Mouse (Mus musculus) layer of hippocampus, postnatal 36 days (tissue): ENCODE measurements around the gene Serpinb9. TPM values are rescaled to one million over a fixed set of nuclear protein-coding genes. Genes with fewer than 3 reads are reported as not detected.
"Not testable (repeated sequence)": the region's sequence is repeated elsewhere in the genome, so short reads cannot be mapped to it uniquely, and the experiment has no call there.

Source experiments
- DNase-seq, 2 experiments: peaks; one replicate each; pipeline ENCODE4 v3.0.0; 2022
- total RNA-seq, 2 experiments: library from RNA; stranded (reverse); gene quantifications; 2 replicates each; pipeline ENCODE4 v1.2.3; 2021

Gene Serpinb9
- total RNA-seq: 1 to 10 TPM; 5.9 to 6.1 TPM

- DNase-seq: no peak
Measured at GRCm38 (mm10) chr13:33002950-33003349, at the start of gene Serpinb9. Serpinb9 (plus strand) TSS chr13:33003250.

DNA sequence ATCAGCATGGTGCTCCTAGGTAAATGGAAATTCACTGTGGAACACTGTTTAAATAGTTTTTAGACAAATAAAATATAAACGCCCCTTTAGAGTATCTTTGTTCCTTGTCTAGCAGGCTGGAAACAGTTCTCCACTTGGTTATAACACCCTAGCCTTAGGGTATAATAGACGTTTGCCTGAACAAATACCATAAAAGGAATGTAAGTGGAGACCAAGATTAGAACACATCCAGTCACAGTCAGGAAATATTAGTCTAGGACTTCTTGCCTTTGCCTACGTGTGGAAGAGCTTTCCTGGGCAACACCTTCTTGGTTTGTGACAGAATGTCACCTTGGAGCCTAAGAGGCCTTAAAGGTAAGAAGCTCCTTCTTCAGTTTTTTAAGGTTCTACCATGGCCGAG is 46.5 kb upstream of the Serpinb9 start:
- no peak for DNase-seq

- no peak for DNase-seq
Measured at GRCm38 (mm10) chr13:32957917-32958316, 45.1 kb upstream of the Serpinb9 start.

DNA sequence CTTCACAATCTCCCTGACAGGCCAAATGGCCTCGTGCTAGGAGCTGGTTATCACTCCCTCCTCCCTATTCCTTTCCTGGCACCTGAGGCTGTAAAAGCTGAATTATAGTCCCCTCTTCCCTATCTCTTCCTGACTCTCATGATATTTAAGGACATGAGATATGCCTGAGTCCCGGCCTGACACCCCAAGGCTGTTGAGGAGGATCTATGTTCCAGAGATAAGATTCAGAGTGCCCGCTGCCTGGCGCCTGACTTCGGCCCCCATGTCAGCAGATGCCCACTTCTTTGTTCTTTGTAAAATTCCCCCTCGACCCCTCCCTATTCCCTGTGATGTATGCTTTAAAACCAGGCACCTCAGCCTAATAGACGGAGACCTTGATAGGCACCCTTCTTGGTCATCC is 44.5 kb upstream of the Serpinb9 start:
- not testable (repeated sequence) for DNase-seq

DNA sequence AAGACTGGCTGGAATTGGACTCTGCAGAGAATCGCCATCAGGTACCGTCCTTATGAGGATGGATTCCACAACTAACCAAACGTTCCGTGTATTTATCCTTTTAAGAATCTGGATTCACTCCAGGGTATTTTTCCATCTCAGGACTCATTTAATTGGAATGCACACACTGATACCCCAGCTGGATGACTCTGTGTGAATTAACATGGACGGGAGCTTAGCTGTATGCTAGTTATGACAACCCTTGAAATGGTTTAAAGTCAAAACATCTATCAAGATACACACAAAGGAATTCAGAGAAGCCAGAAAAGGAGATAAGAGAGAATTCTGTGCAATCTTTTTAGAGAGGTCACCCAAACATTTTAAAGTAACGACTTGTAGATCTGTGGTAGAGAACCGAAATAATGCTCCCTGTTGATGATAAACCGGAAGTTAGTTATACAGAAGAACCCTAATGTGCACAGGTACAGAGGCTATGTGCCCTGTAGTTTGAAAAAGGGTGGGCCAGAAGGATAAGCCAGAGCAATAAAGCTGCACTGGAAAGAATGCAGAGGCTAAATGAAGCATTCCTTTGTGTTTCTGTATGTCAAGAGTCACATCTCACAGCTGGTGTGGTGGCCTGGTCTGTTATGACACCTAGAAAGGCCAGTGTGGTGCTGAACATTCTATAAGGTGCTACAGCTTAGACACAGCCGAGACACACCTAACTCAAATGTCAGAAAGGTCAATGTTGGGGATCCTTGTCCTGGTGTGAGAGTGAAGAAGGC is 38.9 kb upstream of the Serpinb9 start:
- DNase-seq: no peak

GRCm38 (mm10) chr13:32964989-32965811 is 37.9 kb upstream of the Serpinb9 start, which contains the start of gene Serpinb6b:
Serpinb6b (plus strand) TSS chr13:32965209.
- peak in 1 of 2 experiments; percentile 6 for DNase-seq

GRCm38 (mm10) chr13:32966116-32966515 is 36.9 kb upstream of the Serpinb9 start:
- no peak for DNase-seq

DNA sequence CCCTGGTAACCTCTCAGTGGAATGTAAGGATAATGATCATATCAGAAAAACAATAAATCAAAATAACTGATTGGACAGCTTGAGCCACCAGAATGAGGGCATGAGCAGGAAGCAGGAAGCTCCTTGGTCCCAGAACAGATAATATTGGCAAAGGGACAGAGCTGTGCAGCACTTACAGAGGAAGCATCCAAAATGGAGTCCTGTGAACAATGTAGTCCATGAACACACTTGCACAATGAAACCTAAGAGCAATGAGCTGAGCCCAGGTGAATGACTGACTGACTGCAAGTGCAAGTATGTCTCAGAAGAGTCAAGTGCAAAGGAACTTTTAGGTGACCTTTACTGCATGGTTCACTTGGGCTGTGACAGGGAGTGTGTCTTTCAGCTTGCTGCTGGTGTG is 35.8 kb upstream of the Serpinb9 start:
- no peak for DNase-seq

- DNase-seq: no peak
Measured at GRCm38 (mm10) chr13:32968353-32968984, 34.6 kb upstream of the Serpinb9 start.

GRCm38 (mm10) chr13:32968996-32969640 is 33.9 kb upstream of the Serpinb9 start:
- no peak for DNase-seq

DNA sequence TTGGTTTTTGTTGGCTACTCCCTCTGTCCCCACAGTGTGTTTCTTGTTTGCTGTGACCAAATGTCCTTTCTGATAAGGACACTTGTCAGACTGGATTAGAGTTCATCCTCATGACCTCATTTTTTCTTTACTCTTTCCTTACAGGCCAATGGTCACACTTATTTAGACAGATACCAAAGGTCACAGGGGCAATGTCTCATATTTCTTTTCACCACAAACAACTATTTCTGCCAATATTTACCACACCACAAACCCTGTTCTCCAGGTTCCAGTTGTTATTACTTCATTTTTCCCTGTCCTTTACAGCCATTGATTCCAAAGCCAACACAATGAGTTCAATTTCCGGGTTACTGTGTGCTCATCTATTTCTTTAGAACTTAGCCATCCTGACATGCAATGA is 33.4 kb upstream of the Serpinb9 start:
- DNase-seq: no peak

GRCm38 (mm10) chr13:32970776-32971175 is 32.3 kb upstream of the Serpinb9 start:
- DNase-seq: no peak

DNA sequence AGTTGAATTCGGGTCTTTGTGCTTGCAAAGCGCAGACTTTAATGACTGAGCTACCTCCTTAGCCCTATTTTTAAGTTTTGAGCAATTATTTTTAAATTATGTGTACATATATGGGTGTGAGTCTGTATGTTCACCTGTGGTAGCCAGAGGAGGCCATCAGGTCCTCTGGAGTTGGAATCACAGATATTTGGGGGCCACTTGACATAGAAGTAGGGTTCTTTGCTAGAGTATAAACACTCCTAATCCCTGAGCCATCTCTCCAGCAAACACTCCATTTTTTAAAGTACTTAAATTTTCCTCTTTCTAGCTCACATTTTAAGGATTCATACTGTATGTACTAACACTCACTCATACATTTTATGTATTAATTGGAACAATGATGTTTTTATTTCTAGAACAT is 28.8 kb upstream of the Serpinb9 start:
- DNase-seq: no peak

DNA sequence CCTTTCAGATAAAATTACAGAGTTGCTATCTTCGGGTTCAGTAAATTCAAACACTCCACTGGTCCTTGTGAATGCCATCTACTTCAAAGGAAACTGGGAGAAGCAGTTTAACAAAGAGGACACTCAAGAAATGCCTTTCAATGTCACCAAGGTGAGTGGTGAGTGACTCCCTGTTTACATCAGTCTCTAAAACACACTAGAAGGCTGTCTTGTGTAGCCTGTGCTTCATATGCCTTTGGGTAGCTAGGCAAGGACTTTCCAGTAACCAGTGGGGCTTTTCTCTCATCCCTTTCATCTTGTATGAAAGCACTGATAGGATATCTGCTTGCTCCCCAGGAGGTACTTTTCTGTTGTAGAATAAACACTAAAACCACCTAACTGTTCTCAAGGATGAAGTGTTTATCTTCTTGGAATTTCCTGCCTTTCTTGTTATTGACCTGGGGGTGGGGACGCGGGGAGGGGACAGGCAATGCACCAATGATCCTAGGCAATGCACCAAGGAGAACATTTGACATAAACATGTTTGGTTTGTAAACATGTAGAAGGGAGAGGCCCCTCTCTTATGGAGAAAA is 28.1 kb upstream of the Serpinb9 start:
- DNase-seq: no peak

DNA sequence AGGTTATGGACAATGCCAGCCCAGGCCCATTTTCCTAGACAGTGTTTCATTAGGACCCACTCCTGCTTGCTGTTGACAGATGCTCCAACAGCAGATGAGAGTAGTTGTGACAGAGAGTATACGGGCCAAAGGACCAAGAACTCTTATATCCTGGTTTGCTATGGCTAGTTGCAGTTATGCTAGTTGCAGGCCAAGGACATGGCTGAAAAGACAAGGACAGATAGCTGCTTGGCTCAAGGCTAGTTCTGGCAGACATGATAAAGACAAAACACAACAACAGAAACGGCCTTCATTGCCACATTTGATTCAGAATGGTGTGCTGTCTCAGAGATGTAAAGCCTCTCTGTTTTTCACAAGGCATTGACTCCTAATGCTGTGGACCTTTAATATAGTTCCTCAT is 27.3 kb upstream of the Serpinb9 start:
- no peak for DNase-seq

GRCm38 (mm10) chr13:32982556-32983042 is 20.5 kb upstream of the Serpinb9 start:
- no peak for DNase-seq

- DNase-seq: no peak
Measured at GRCm38 (mm10) chr13:32986256-32986655, 16.8 kb upstream of the Serpinb9 start.

DNA sequence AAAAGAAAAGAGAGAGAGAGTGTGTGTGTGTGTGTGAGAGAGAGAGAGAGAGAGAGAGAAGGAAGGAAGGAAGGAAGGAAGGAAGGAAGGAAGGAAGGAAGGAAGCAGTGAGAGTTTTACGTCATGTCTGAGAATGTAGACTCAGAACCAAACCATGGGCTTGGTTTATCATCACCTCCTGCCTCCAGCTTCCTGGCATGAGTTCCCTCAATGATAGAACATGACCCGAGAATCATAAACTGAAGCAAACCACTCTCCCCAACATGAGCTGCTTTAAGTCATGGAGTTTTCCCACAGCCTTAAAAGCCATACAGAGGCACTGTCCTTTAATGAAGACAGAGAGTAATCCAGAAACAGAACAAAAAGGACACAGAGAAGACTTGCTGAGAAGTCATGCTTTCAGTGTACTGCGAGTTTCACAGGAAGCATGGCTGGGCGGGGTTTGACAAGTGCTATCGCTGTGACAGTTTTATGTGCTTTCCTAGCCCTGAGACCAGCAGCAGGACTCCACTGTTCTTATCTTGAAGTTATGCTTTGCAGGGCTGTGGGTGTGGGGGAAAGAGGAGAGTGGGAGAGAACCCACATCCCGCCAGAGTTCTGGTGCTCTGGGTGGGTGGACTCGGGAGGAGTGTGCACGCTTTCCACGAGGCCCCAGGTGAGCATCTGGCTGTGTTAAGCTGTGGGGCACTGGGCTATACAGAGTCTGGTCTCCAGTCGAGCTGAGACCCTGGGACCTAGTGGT is 9.7 kb upstream of the Serpinb9 start:
- DNase-seq: no peak

- DNase-seq: no peak
Measured at GRCm38 (mm10) chr13:32993894-32994242, 9.2 kb upstream of the Serpinb9 start.

GRCm38 (mm10) chr13:32995051-32995450 is 8.0 kb upstream of the Serpinb9 start:
- no peak for DNase-seq

DNA sequence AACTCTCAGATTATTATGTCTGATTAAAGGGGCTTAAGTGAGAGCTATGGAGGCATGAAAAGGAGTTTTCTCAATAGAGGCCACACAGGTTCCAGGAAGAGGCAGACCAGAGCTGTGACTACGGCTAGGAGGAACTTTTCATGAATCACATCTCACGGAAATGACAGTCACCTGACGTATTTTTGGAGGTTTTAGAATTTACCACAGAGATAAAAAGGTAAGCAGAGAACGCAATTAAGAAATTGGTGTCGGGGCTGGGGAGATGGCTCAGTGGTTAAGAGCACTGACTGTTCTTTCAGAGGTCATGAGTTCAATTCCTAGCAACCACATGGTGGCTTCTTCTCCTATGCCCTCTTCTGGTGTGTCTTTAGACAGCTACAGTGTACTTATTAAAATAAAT is 1.7 kb upstream of the Serpinb9 start:
- no peak for DNase-seq
